Mouse (Mus musculus): Measurements from ENCODE around the gene Jsrp1.

- TF ChIP-seq TAL1 (IDR thresholded peaks at IDR 0.05; ENCODE audit: low read length): no peak
- TF ChIP-seq GATA1 (IDR thresholded peaks at IDR 0.05; ENCODE audit: low read length): no peak
Measured at GRCm38 (mm10) chr10:80813366-80813765, at the start of gene Jsrp1.
